Mouse (Mus musculus) G1E (cell line): Measurements from ENCODE around the gene Lclat1. TPM values are rescaled to one million over a fixed set of nuclear protein-coding genes. Genes with fewer than 3 reads are reported as not detected.

Source experiments
- ATAC-seq: 2 replicates; pipeline ENCODE4 v1.8.0; 2016; ENCODE audit warnings: mild to moderate bottlenecking; ENCODE audit not compliant: insufficient number of reproducible peaks, poor library complexity, low FRiP score, severe bottlenecking; ENCODE audit errors: extremely low read depth
- DNase-seq: peaks from one replicate; pipeline ENCODE4 v3.0.0; 2012; ENCODE audit warnings: low spot score
- H3K27me3 ChIP-seq: 2 replicates; pipeline ENCODE4 v1.6.1; 2012; ENCODE audit warnings: mild to moderate bottlenecking, low read length, inconsistent platforms; ENCODE audit not compliant: insufficient read depth
- H3K36me3 ChIP-seq: replicated peaks from 2 replicates; pipeline ENCODE3; 2012; ENCODE audit warnings: mild to moderate bottlenecking, inconsistent platforms
- H3K4me1 ChIP-seq: 2 replicates; pipeline ENCODE4 v1.6.1; 2012; ENCODE audit warnings: low read depth, low read length, inconsistent platforms, mixed read lengths; ENCODE audit not compliant: insufficient read depth
- H3K4me3 ChIP-seq: 2 replicates; pipeline ENCODE4 v1.5.1; 2012; ENCODE audit warnings: low read depth, mild to moderate bottlenecking, inconsistent platforms, low read length, moderate library complexity, mixed read lengths
- H3K9me3 ChIP-seq: replicated peaks from 2 replicates; pipeline ENCODE4 v1.6.1; 2012; ENCODE audit warnings: inconsistent platforms
- CTCF ChIP-seq: IDR thresholded peaks from 2 replicates; pipeline ENCODE4 v1.5.1; 2012; ENCODE audit warnings: low read depth, low read length, inconsistent platforms, mixed read lengths
- GATA1 ChIP-seq: IDR thresholded peaks from 2 replicates; pipeline ENCODE4 v1.6.1; 2012; ENCODE audit warnings: borderline replicate concordance, low read length, inconsistent platforms, mixed read lengths
- GATA2 ChIP-seq: IDR thresholded peaks from 2 replicates; pipeline ENCODE4 v1.6.1; 2012; ENCODE audit warnings: low read depth, low read length, inconsistent platforms, borderline replicate concordance
- POLR2AphosphoS5 ChIP-seq: IDR thresholded peaks from 2 replicates; pipeline ENCODE4 v1.6.1; 2012; ENCODE audit warnings: low read depth, low read length, inconsistent platforms; ENCODE audit not compliant: insufficient replicate concordance
- TAL1 ChIP-seq: conservative IDR thresholded peaks from 2 replicates; pipeline ENCODE4 v1.6.1; 2012; ENCODE audit warnings: low read depth, low read length, inconsistent platforms, mixed read lengths
- polyA plus RNA-seq: library from polyadenylated mRNA; stranded (reverse); fragments of >175 nt; gene quantifications from 2 replicates; pipeline ENCODE4 v1.2.3, GENCODE M21; 2012
- total RNA-seq, 2 experiments: library from RNA; stranded (forward) in 1 of 2; stranded (reverse) in 1 of 2; fragments of 200-1000 nt in 1 of 2; fragments of >200 nt in 1 of 2; fragmentation: Nextera tagmentation in 1 of 2; gene quantifications; 2 replicates each; pipeline ENCODE4 v1.2.3; 2014 to 2017

Gene Lclat1
- total and polyA plus RNA-seq, 3 experiments, result 5.6 to 25.1 (median 11.8) TPM

DNA sequence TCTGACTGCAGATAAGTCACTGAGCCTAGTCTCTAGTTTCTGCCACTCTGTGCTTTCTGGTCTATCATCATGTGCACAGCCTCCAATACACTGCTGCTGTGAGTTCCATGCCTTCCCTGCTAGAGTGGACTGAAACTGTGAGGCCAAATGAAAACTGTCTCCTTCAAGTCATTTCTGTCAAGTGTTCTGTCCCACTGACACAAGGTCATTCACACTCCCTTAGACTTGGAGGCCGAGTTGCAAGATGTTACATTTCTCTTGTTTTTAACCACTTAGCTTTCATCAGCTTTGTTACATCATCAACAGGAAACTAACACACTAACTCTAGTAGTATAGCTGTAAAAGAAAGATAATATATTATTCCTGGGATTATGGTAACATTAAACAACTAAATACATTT, 9.1 kb upstream of the Lclat1 start:
- Histone ChIP-seq H3K4me1 (peaks cover 26% of the 10 kb centered on the region), H3K36me3 (no peaks in the 10 kb centered on the region), H3K9me3 (peaks cover 9% of the 10 kb centered on the region), H3K4me3 (no peak overlapping the region), H3K27me3 (peaks cover 8% of the 10 kb centered on the region; the same call in 1 of the 2 replicates)
- TF ChIP-seq GATA1 (no peak), GATA2 (no peak), TAL1 (no peak)
- DNase-seq (no peak), ATAC-seq (no peak)

- H3K4me3 ChIP-seq, result no peak overlapping the region
- peaks cover 9% of the 10 kb centered on the region for H3K9me3 ChIP-seq
- TF ChIP-seq TAL1 (no peak), CTCF (no peak), POLR2AphosphoS5 (no peak), GATA2 (no peak), GATA1 (no peak)
- H3K36me3 ChIP-seq, result no peaks in the 10 kb centered on the region
- ATAC-seq (no peak), DNase-seq (no peak)
- H3K27me3 ChIP-seq, result peaks cover 2% of the 10 kb centered on the region; the same call in 1 of the 2 replicates
- H3K4me1 ChIP-seq, result peaks cover 18% of the 10 kb centered on the region
These were observed 7.4 kb upstream of the Lclat1 start for GRCm38 (mm10) chr17:73100396-73100795.

DNA sequence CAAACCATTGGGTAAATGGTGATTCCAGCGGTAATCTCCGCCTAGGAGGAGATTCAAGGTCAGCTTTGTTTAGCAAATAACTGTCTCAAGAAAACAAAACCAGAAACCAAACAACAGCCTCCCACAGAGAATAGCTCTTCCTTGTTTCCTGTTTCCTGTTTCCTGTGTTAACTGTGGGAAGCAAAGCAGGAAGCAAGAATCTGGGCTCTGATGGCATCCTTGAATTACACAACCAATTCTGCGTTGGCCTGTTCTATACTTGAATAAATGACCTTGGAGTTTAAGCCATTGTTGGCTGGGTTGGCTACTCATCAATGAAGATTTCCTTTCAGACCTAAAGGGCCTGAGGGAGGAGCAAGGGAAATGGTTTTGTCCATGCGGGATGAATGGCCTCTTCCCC, 5.2 kb upstream of the Lclat1 start:
- Histone ChIP-seq H3K4me1 (peaks cover 7% of the 10 kb centered on the region), H3K36me3 (no peaks in the 10 kb centered on the region), H3K27me3 (peaks cover 2% of the 10 kb centered on the region; the same call in 1 of the 2 replicates), H3K9me3 (peaks cover 9% of the 10 kb centered on the region), H3K4me3 (no peak overlapping the region)
- DNase-seq (no peak), ATAC-seq (no peak)
- TF ChIP-seq TAL1 (no peak), GATA1 (no peak), POLR2AphosphoS5 (no peak), GATA2 (no peak), CTCF (no peak)

- DNase-seq, result peak; percentile 10
- no peaks in the 10 kb centered on the region for H3K9me3 ChIP-seq
- H3K36me3 ChIP-seq, result peaks cover 19% of the 10 kb centered on the region
- peak overlapping the region; percentile 93 for H3K4me3 ChIP-seq
- ATAC-seq, result no peak
- TF ChIP-seq POLR2AphosphoS5, result no peak
- no peak for TF ChIP-seq GATA2
- TF ChIP-seq TAL1, result no peak
- no peak for TF ChIP-seq GATA1
- no peak for TF ChIP-seq CTCF
- peaks cover 28% of the 10 kb centered on the region for H3K4me1 ChIP-seq
- H3K27me3 ChIP-seq, result no peaks in the 10 kb centered on the region; the same call in 1 of the 2 replicates
These were observed 544 bp downstream of the Lclat1 start for GRCm38 (mm10) chr17:73108170-73108887.

- Histone ChIP-seq H3K4me3 (peak overlapping the region; percentile 93; the same call in 1 of the 2 replicates), H3K9me3 (no peaks in the 10 kb centered on the region), H3K27me3 (no peaks in the 10 kb centered on the region; the same call in 1 of the 2 replicates), H3K4me1 (peaks cover 29% of the 10 kb centered on the region), H3K36me3 (peaks cover 23% of the 10 kb centered on the region)
- TF ChIP-seq POLR2AphosphoS5, result no peak
- ATAC-seq (no peak), DNase-seq (no peak)
These were observed 1.1 kb downstream of the Lclat1 start for GRCm38 (mm10) chr17:73108888-73109259.

DNA sequence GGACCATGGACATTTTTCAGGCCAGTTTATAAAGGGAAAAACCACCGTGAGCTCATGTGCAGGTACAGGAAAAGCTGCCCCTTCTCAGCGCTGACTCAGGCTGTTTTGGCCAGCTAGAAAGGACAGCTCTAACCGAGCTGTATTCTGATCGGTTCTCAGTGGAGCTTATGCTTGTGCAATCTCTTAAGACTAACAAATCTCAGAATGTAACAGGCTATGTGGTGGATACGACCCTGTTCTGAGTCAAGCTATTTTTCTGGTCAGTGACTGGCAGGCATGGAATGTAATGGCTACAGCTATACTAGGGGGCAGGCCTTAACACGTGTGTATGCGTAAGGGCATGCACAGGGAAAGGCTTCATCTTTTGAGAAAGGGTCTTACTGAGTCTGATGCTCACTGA, 4.3 kb downstream of the Lclat1 start:
- H3K4me3 ChIP-seq, result no peak overlapping the region
- H3K36me3 ChIP-seq, result peaks cover 29% of the 10 kb centered on the region
- DNase-seq, result no peak
- H3K9me3 ChIP-seq, result no peaks in the 10 kb centered on the region
- H3K27me3 ChIP-seq, result no peaks in the 10 kb centered on the region
- TF ChIP-seq GATA2 (no peak), TAL1 (no peak), POLR2AphosphoS5 (no peak), CTCF (no peak), GATA1 (no peak)
- no peak for ATAC-seq
- peaks cover 34% of the 10 kb centered on the region for H3K4me1 ChIP-seq

DNA sequence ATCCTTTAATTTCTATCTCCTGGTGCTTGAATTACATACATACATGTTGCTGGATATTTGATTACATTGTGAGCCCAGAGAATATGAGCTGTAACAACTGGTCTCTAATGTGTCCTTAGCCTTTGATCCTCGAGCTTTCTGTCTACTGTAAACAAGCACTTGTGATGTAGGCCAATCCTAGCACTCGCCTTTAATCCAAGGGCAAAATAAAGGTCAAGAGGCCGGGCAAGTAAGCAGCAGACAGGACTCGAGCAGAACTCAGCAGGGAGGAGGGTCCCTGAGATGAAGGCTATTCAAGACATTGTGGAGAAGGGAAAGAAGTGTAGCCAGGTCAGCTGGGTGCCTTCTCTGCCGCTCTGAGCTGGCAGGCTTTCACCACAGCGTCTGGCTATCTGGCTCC, 4.8 kb downstream of the Lclat1 start:
- ATAC-seq (no peak), DNase-seq (no peak)
- TF ChIP-seq GATA1 (no peak), TAL1 (no peak), GATA2 (no peak), POLR2AphosphoS5 (no peak), CTCF (no peak)
- Histone ChIP-seq H3K4me1 (peaks cover 33% of the 10 kb centered on the region), H3K27me3 (no peaks in the 10 kb centered on the region), H3K36me3 (peaks cover 32% of the 10 kb centered on the region), H3K9me3 (no peaks in the 10 kb centered on the region), H3K4me3 (no peak overlapping the region)
